Mouse (Mus musculus) urinary bladder, adult 2 months (tissue): ENCODE measurements at regions not wholly inside any gene's neighbourhood (a gene's known extent, or its start where the extent isn't known, plus 50 kb on each side); places are given as distances from the start of the nearest gene placed in this dataset.

Experiments
- DNase-seq: peaks from one replicate; pipeline ENCODE4 v3.0.0; 2022; ENCODE audit warnings: low spot score

DNA sequence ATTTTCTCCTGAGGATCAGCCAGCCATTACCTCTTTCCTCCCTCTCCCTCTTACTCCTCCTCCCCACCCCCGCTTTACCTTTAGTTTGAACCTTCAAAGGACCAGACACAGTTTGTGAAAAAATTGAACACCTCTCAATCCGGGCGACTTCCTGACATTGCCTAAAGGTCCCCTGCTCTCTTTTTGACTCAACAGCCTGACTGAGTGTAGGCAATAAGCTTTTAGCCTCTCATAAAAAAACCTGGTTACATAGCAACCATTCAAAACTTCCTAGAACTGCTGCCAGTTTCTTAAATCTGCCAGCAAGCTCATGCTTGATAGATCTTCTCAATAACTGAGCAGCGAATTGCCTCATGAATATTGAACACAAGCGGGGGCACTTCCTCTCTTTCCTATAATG is 71.7 kb downstream of the Zfp945 start:
- no peak for DNase-seq

DNA sequence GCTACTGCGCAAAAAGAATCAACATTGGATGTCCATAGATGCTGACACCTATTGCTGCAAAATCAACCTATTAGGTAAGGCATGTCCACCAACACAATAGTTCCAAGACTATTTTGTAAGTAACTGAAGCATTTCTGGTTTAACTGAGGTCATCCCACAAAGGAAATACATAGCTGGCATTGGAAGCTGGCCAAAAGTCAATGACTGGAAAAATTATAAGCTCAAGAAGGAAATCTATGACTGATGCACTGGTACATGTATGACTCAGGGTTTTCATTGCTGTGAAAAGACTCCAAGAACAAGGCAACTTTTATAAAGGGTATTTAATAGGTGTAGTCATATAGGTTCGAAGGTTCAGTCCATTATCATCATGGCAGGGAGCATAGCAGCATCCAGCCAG is 82.5 kb downstream of the Zfp945 start:
- no peak for DNase-seq

DNA sequence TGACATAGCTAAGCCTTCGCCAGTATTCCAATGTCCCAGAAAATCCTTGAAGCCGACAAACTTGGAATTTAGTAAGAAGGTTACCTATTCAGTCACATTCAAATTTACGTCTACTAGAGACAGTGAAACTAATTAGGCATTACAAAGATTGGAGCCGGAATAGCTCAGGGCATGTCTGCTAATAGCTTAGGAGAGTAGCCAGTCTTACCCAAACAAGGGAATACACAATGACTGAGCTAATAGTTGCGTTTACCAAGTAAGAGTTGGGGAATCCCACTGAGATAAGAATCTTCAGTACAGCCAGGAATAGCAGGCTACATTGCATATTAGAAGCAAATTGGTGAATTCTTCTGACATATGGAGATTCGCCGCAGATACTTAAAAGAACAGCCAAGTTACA is 121.2 kb downstream of the Zfp945 start:
- no peak for DNase-seq

DNA sequence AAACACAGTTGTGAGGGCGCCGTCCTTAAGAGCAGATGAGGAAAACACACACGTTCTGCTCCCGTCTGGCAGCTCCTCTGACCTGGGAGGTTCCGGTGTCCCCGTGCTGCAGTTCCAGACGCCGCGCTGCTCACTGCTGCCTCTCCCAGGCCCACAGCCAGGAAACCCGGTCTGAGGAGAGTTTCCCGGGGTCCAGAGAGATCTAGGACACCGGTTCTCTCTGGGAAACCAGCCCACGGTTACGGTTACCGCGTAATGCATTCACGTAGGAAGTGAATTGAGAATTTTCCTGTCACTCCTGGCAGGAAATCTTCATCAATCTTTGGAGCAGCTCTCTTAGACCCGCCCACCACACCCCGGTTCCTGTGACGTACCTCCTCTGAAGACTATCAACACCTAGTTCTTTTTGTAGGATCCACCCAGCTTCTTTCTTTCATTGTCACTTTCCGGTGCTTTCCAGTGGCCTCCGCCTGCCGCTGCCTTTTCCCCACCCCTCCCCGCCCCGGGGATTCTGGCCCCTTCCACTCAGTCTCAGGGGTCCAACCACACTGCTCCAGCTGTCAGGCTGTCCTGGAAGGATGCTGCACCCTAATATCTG is 127.3 kb downstream of the Zfp945 start:
- peak; percentile 47 for DNase-seq

DNA sequence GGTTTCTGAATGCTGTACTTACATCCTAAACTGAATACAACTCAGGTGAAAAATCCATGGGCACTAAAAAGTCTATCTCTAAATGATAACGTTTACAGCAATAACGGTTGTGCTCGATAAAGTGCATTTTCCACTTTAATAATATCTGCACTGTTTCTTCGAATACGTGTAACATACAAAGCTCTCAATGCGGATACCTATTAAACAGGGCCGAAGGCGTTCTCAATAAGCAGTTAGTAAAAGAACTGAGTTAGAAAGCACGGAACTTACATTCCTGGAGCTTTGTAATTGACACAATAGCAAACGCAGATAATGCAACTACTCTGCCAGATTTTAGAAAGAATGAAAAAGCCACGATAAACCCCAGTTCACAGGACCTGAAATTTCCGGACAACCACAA is 127.8 kb downstream of the Zfp945 start:
- DNase-seq: no peak

DNA sequence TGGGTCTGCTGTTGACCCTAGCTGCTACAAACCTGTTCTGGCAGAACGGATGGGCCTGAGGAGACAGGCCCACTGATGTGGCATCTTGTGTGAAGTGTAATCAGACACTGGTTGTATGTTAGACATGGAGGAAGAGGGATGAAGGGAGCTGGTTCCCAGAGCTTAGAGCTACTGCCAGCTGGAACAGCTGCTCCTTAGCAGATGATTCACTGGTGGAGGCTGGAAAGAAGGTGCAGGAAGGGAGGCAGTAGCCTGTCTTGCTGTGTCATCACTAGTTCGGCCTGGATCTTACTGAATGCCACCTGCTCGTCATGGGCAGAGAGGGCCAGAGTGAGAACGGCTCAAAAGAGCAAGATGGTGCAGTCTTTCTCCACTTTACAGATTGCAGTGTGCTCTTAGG is 130.6 kb downstream of the Zfp945 start:
- DNase-seq: no peak
